8 mouse cellular contexts compared by ENCODE assay signal in genomic region chr2:116976432-116976750, GRCm38 (mm10).
A peak's percentile ranks its signal among the peaks of the same experiment; 100 is the strongest.
DNase-seq lines count a peak whose midpoint lies in the region; ATAC-seq and TF ChIP-seq lines count a peak whose summit lies in the region.

No protein-coding gene starts in this region.

- ATAC-seq in forebrain, embryonic 11.5 days (replicated peaks; ENCODE audit: low FRiP score): no peak
- no peak for ATAC-seq in hindbrain, postnatal 0 days
- ATAC-seq in frontal cortex, adult (ENCODE audit: low TSS enrichment): no peak

- H3K9me3 ChIP-seq in forebrain, embryonic 11.5 days (ENCODE audit: control insufficient read depth, low read length): no peaks in the 10 kb centered on the region
- no peaks in the 10 kb centered on the region for H3K9me3 ChIP-seq in hindbrain, postnatal 0 days (ENCODE audit: low read length)

- peak; percentile 20 for DNase-seq in cerebellum, adult 11-12 months
- no peak for DNase-seq in cerebellum, adult 8-10 months
- DNase-seq in R1 (ENCODE audit: low read depth, low spot score): peak; percentile 77
- DNase-seq in forebrain, embryonic 11.5 days (ENCODE audit: low spot score): peak; percentile 77
- peak; percentile 47 for DNase-seq in hindbrain, postnatal 0 days (ENCODE audit: low spot score)
- DNase-seq in lung, postnatal 4 days: peak; percentile 44 to 51
- no peak for DNase-seq in spleen, postnatal 36 days (ENCODE audit: low spot score in 2 of 2)

- WGBS in forebrain, embryonic 11.5 days: 0% methylated on average over 7 of the region's 7 CpGs
- under 1% methylated on average over 7 of the region's 7 CpGs for WGBS in hindbrain, postnatal 0 days

- no peaks in the 10 kb centered on the region for H3K36me3 ChIP-seq in forebrain, embryonic 11.5 days (ENCODE audit: control insufficient read depth, insufficient read depth, low read length)
- no peaks in the 10 kb centered on the region for H3K36me3 ChIP-seq in hindbrain, postnatal 0 days (ENCODE audit: insufficient read depth, low read length)

- H3K27me3 ChIP-seq in forebrain, embryonic 11.5 days (ENCODE audit: control insufficient read depth, insufficient read depth, low read length): no peaks in the 10 kb centered on the region
- H3K27me3 ChIP-seq in hindbrain, postnatal 0 days (ENCODE audit: insufficient read depth, low read length): no peaks in the 10 kb centered on the region

- H3K9ac ChIP-seq in forebrain, embryonic 11.5 days (ENCODE audit: low read length): peak overlapping the region; percentile 65
- no peak overlapping the region for H3K9ac ChIP-seq in hindbrain, postnatal 0 days (replicated peaks; ENCODE audit: low read length)

- no peak for TF ChIP-seq CTCF in hindbrain, postnatal 0 days (IDR thresholded peaks at IDR 0.05; ENCODE audit: low read depth)

- H3K4me3 ChIP-seq in forebrain, embryonic 11.5 days (ENCODE audit: low read depth, low read length): peak overlapping the region; percentile 34
- H3K4me3 ChIP-seq in hindbrain, postnatal 0 days (ENCODE audit: low read length): peak overlapping the region; percentile 57; the same call in 1 of the 2 replicates

- H3K27ac ChIP-seq in forebrain, embryonic 11.5 days (ENCODE audit: low read depth, low read length): peak overlapping the region; percentile 98
- H3K27ac ChIP-seq in hindbrain, postnatal 0 days: peak overlapping the region; percentile 93

- peaks cover 44% of the 10 kb centered on the region for H3K4me1 ChIP-seq in forebrain, embryonic 11.5 days (replicated peaks; ENCODE audit: control insufficient read depth, insufficient read depth, low read length)
- H3K4me1 ChIP-seq in hindbrain, postnatal 0 days (ENCODE audit: insufficient read depth, low read length): peaks cover 23% of the 10 kb centered on the region

- peak overlapping the region; percentile 61 for H3K4me2 ChIP-seq in forebrain, embryonic 11.5 days (ENCODE audit: low read depth, low read length, severe bottlenecking)
- peak overlapping the region; percentile 85 for H3K4me2 ChIP-seq in hindbrain, postnatal 0 days (ENCODE audit: low read depth, low read length)

Comparison
In these comparisons a context has a peak if more than half of its experiments do, and no peak if none do; other contexts are left out.
1. DNase-seq: peak in cerebellum, adult 11-12 months (single experiment), R1 (single experiment), forebrain, embryonic 11.5 days (single experiment), hindbrain, postnatal 0 days (single experiment) and lung, postnatal 4 days (2 of 2); none in cerebellum, adult 8-10 months (single experiment) and spleen, postnatal 36 days (0 of 2).